Mouse (Mus musculus) lung, adult 2 months (tissue): ENCODE measurements around the gene Wfdc1.

Experiments used
- CTCF ChIP-seq: fragments of 200-500 bp; IDR thresholded peaks from 2 replicates; pipeline ENCODE4 v1.5.1; 2011; ENCODE audit warnings: mild to moderate bottlenecking, low read length, control low read depth; ENCODE audit not compliant: insufficient read depth
- POLR2A ChIP-seq: fragments of 200-500 bp; IDR thresholded peaks from 2 replicates; pipeline ENCODE4 v1.6.1; 2011; ENCODE audit warnings: low read depth, mild to moderate bottlenecking, control low read depth, low read length, borderline replicate concordance; ENCODE audit errors: extremely low read depth

DNA sequence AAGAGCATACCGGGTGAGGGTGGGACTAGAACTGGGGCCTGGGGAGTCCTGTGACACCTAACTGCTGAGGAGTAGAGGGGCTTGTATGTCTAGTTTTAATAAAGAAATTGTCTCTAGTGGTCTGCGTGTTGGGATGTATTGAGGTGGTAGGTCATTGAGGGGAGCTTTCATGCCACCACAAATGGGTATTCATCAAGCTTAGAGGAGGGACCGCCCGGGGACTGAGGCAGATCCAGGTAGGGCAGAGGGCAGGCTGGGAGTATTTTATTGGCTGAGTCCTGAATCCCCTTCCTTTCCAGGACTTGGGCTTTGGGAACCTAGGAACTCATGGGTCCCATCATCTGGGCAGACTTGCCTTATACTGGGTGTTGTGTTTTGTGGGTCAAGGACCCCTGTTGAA is 49.4 kb upstream of the Wfdc1 start:
- no peak for TF ChIP-seq CTCF
- no peak for TF ChIP-seq POLR2A
